Mouse (Mus musculus) hindbrain, embryonic 11.5 days (tissue): ENCODE data around the gene Agbl4. TPM values are rescaled to one million over a fixed set of nuclear protein-coding genes. Genes with fewer than 3 reads are reported as not detected.

Experiments
- ATAC-seq: fragments of 200-750 bp; cut with Nextera tagmentation; 2 replicates; pipeline ENCODE4 v1.8.0; 2017; ENCODE audit warnings: mild to moderate bottlenecking, moderate TSS enrichment, moderate library complexity; ENCODE audit not compliant: low FRiP score
- DNase-seq: peaks from one replicate; pipeline ENCODE4 v3.0.0-alpha.2; 2015; ENCODE audit warnings: low spot score
- H3K27ac ChIP-seq: fragments of 300-500 bp; sonication (generic); 2 replicates; pipeline ENCODE4 v1.5.1; 2014; ENCODE audit warnings: mild to moderate bottlenecking, low read depth, low read length
- H3K27me3 ChIP-seq: fragments of 300-500 bp; sonication (generic); 2 replicates; pipeline ENCODE4 v1.6.1; 2014; ENCODE audit warnings: mild to moderate bottlenecking, low read length, moderate library complexity, mixed read lengths; ENCODE audit not compliant: control insufficient read depth, insufficient read depth
- H3K36me3 ChIP-seq: fragments of 300-500 bp; sonication (generic); 2 replicates; pipeline ENCODE4 v1.6.1; 2014; ENCODE audit warnings: mild to moderate bottlenecking, low read length, moderate library complexity, mixed read lengths; ENCODE audit not compliant: control insufficient read depth, insufficient read depth
- H3K4me1 ChIP-seq: fragments of 300-500 bp; sonication (generic); replicated peaks from 2 replicates; pipeline ENCODE4 v1.6.1; 2014; ENCODE audit warnings: low read length, mixed read lengths; ENCODE audit not compliant: control insufficient read depth, insufficient read depth
- H3K4me2 ChIP-seq: fragments of 300-500 bp; sonication (generic); replicated peaks from 2 replicates; pipeline ENCODE4 v1.6.1; 2014; ENCODE audit warnings: mild to moderate bottlenecking, low read depth, low read length
- H3K4me3 ChIP-seq: fragments of 300-500 bp; sonication (generic); 2 replicates; pipeline ENCODE4 v1.5.1; 2014; ENCODE audit warnings: low read depth, low read length
- H3K9ac ChIP-seq: fragments of 300-500 bp; sonication (generic); 2 replicates; pipeline ENCODE4 v1.6.1; 2014; ENCODE audit warnings: low read depth, low read length
- H3K9me3 ChIP-seq: fragments of 300-500 bp; sonication (generic); 2 replicates; pipeline ENCODE4 v1.6.1; 2016; ENCODE audit warnings: low read length; ENCODE audit not compliant: control insufficient read depth
- WGBS: fragments of 180-500 bp; shearing (Covaris S2); extraction: QIAGEN DNeasy Blood & Tissue Kit; methylation state at CpG from one replicate; pipeline ENCODE4 v1.1.7; 2014; 5-methylcytosine and 5-hydroxymethylcytosine counted together
- polyA plus RNA-seq: library from polyadenylated mRNA; unstranded; fragments of >200 nt; fragmentation: Nextera tagmentation; extraction: Ambion mirVana; gene quantifications from 2 replicates; pipeline ENCODE4 v1.2.1, GENCODE M21; 2014

Gene Agbl4
- polyA plus RNA-seq, 1 experiment from 2014 or later: 1.1 TPM

GRCm38 (mm10) chr4:111502965-111503727 is 1105.7 kb downstream of the Agbl4 start:
- ATAC-seq (no peak), DNase-seq (no peak)
- no peaks in the 10 kb centered on the region for H3K36me3 ChIP-seq
- no peak overlapping the region for H3K9ac ChIP-seq
- no peak overlapping the region for H3K27ac ChIP-seq
- no peaks in the 10 kb centered on the region for H3K9me3 ChIP-seq
- H3K4me2 ChIP-seq: no peak overlapping the region
- no peaks in the 10 kb centered on the region for H3K27me3 ChIP-seq
- no peak overlapping the region for H3K4me3 ChIP-seq
- no peaks in the 10 kb centered on the region for H3K4me1 ChIP-seq
- WGBS: 80% methylated on average over 5 of the region's 5 CpGs

DNA sequence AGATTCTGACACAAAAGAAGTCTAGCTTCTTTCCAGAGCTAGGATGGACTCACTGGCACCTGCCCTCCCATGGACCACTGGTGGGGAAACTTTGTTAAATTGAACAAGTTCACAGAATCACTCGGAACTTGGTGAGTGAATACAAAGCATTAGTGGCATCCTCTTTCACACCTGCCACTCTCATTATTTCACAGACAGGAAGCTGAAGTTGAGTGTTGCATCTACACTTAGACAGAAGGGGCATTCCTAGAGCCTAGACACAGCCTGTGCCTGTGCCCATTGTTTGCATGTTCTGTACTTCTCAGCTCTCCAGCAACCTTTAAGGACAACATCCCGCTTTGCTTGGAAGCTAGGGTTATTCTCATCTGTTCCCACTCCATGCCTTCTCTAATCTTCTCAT is 1107.5 kb downstream of the Agbl4 start:
- no peaks in the 10 kb centered on the region for H3K9me3 ChIP-seq
- no peak overlapping the region for H3K4me2 ChIP-seq
- no peak overlapping the region for H3K27ac ChIP-seq
- ATAC-seq (no peak), DNase-seq (no peak)
- H3K36me3 ChIP-seq: no peaks in the 10 kb centered on the region
- no peaks in the 10 kb centered on the region for H3K27me3 ChIP-seq
- H3K9ac ChIP-seq: no peak overlapping the region
- H3K4me3 ChIP-seq: no peak overlapping the region
- H3K4me1 ChIP-seq: no peaks in the 10 kb centered on the region
- WGBS: 90% methylated on average over 2 of the region's 2 CpGs

GRCm38 (mm10) chr4:111510129-111510528 is 1112.7 kb downstream of the Agbl4 start:
- no peak overlapping the region for H3K27ac ChIP-seq
- H3K9me3 ChIP-seq: no peaks in the 10 kb centered on the region
- 21% methylated on average over 1 of the region's 2 CpGs for WGBS
- ATAC-seq (peak; percentile 22; the same call in 1 of the 2 replicates), DNase-seq (no peak)
- no peak overlapping the region for H3K4me2 ChIP-seq
- H3K36me3 ChIP-seq: no peaks in the 10 kb centered on the region
- H3K4me1 ChIP-seq: no peaks in the 10 kb centered on the region
- no peaks in the 10 kb centered on the region for H3K27me3 ChIP-seq
- no peak overlapping the region for H3K4me3 ChIP-seq
- no peak overlapping the region for H3K9ac ChIP-seq

- Histone ChIP-seq H3K27me3 (no peaks in the 10 kb centered on the region), H3K4me3 (no peak overlapping the region), H3K4me1 (no peaks in the 10 kb centered on the region), H3K9me3 (no peaks in the 10 kb centered on the region), H3K9ac (no peak overlapping the region), H3K36me3 (no peaks in the 10 kb centered on the region), H3K4me2 (no peak overlapping the region), H3K27ac (no peak overlapping the region)
- no peak for ATAC-seq
- no peak for DNase-seq
- 67% methylated on average over 3 of the region's 3 CpGs for WGBS
These were observed 1116.5 kb downstream of the Agbl4 start for GRCm38 (mm10) chr4:111513921-111514320.

DNA sequence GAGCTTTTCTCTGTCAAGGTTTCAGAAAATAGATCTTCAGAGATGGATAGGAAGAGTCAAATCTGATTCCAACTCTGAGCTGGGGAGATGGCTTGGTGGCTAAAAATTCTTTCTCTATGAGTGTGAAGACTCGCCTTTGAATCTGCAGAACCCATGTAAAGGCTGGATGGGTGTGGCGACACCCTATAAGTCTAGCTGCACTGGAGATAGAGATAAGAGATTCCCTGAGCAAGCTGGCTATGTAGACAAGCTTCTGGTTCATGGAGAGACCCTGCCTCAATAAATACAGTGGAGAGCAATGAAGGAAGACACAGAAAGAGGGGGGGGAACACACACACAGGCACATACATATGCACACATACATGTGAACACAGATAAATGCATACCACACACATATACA is 1118.7 kb downstream of the Agbl4 start:
- Histone ChIP-seq H3K4me1 (no peaks in the 10 kb centered on the region), H3K27me3 (no peaks in the 10 kb centered on the region), H3K27ac (no peak overlapping the region), H3K9me3 (no peaks in the 10 kb centered on the region), H3K4me2 (no peak overlapping the region), H3K36me3 (no peaks in the 10 kb centered on the region), H3K4me3 (no peak overlapping the region), H3K9ac (no peak overlapping the region)
- no peak for ATAC-seq
- DNase-seq: no peak
- 97% methylated on average over 2 of the region's 2 CpGs for WGBS

GRCm38 (mm10) chr4:111517063-111517792 is 1119.8 kb downstream of the Agbl4 start:
- Histone ChIP-seq H3K9me3 (no peaks in the 10 kb centered on the region), H3K27me3 (no peaks in the 10 kb centered on the region), H3K9ac (no peak overlapping the region), H3K4me3 (no peak overlapping the region), H3K36me3 (no peaks in the 10 kb centered on the region), H3K27ac (no peak overlapping the region), H3K4me1 (no peaks in the 10 kb centered on the region), H3K4me2 (no peak overlapping the region)
- WGBS: 26% methylated on average over 4 of the region's 4 CpGs
- ATAC-seq (peak; percentile 61), DNase-seq (no peak)

GRCm38 (mm10) chr4:111518191-111518590 is 1120.7 kb downstream of the Agbl4 start:
- ATAC-seq (no peak), DNase-seq (no peak)
- no peaks in the 10 kb centered on the region for H3K9me3 ChIP-seq
- WGBS: 88% methylated on average over 4 of the region's 4 CpGs
- no peaks in the 10 kb centered on the region for H3K36me3 ChIP-seq
- H3K9ac ChIP-seq: no peak overlapping the region
- no peak overlapping the region for H3K27ac ChIP-seq
- H3K4me2 ChIP-seq: no peak overlapping the region
- H3K27me3 ChIP-seq: no peaks in the 10 kb centered on the region
- no peak overlapping the region for H3K4me3 ChIP-seq
- H3K4me1 ChIP-seq: no peaks in the 10 kb centered on the region

DNA sequence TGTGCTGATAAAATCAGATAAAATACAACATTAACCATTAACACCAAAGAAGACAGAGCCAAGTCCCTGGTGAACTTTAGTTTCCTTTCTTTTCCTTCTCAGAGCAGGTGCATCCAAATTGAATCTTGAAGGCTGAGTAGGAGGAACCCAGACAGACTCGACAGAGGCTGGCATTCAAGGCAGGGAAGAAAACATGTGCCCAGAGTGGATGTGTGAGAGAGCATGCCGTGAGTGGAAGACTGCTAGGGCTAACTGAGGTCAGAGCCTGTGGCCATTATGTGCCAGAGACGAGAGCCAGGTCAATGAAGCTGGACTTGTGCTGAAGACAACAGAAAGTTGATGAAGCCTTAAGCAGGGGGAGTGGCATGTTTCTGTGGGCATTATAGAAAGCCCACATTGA is 1121.8 kb downstream of the Agbl4 start:
- ATAC-seq: no peak
- 68% methylated on average over 3 of the region's 3 CpGs for WGBS

GRCm38 (mm10) chr4:111520006-111520405 is 1122.5 kb downstream of the Agbl4 start:
- no peak for ATAC-seq
- no peaks in the 10 kb centered on the region for H3K9me3 ChIP-seq
- no peaks in the 10 kb centered on the region for H3K27me3 ChIP-seq
- 84% methylated on average over 2 of the region's 2 CpGs for WGBS
- no peak overlapping the region for H3K4me2 ChIP-seq
- no peak overlapping the region for H3K9ac ChIP-seq
- H3K4me1 ChIP-seq: no peaks in the 10 kb centered on the region
- H3K4me3 ChIP-seq: no peak overlapping the region
- H3K27ac ChIP-seq: no peak overlapping the region
- no peak for DNase-seq
- H3K36me3 ChIP-seq: no peaks in the 10 kb centered on the region

More for the DNA sequence above, 1121.8 kb downstream of the Agbl4 start:
- H3K4me3 ChIP-seq: no peak overlapping the region
- H3K9ac ChIP-seq: no peak overlapping the region
- H3K4me1 ChIP-seq: no peaks in the 10 kb centered on the region
- no peaks in the 10 kb centered on the region for H3K27me3 ChIP-seq
- no peak overlapping the region for H3K4me2 ChIP-seq
- H3K36me3 ChIP-seq: no peaks in the 10 kb centered on the region
- DNase-seq: no peak
- no peak overlapping the region for H3K27ac ChIP-seq
- no peaks in the 10 kb centered on the region for H3K9me3 ChIP-seq
